Mouse (Mus musculus) thymus, adult 18-20 months (tissue): Measurements from ENCODE around the gene Hist2h2ac.
"Not testable (repeated sequence)": the region's sequence is repeated elsewhere in the genome, so short reads cannot be mapped to it uniquely, and the experiment has no call there.

Experiments used
- DNase-seq, 2 experiments: peaks; one replicate each; pipeline ENCODE4 v3.0.0; 2022; ENCODE audit warnings: mixed read lengths in 2 of 2

Hist2h2ac gene

GRCm38 (mm10) chr3:96248141-96249033 is 27.7 kb upstream of the Hist2h2ac start:
- no peak for DNase-seq

- no peak for DNase-seq
Observed at GRCm38 (mm10) chr3:96247356-96248140, 26.9 kb upstream of the Hist2h2ac start.

GRCm38 (mm10) chr3:96246427-96246856 is 25.8 kb upstream of the Hist2h2ac start, which contains the start of gene Hist2h3c1:
TSS of gene Hist2h3c1 (plus strand) at chr3:96246685.
- DNase-seq, result not testable (repeated sequence)

- DNase-seq, result not testable (repeated sequence)
Observed at GRCm38 (mm10) chr3:96246018-96246417, 25.3 kb upstream of the Hist2h2ac start.

- DNase-seq, result peak; percentile 79 to 86
Observed at GRCm38 (mm10) chr3:96245003-96245886, 24.6 kb upstream of the Hist2h2ac start, which contains the start of gene Hist2h2aa1. TSS of gene Hist2h2aa1 (plus strand) at chr3:96245497.

- no peak for DNase-seq
Observed at GRCm38 (mm10) chr3:96243921-96244572, 23.4 kb upstream of the Hist2h2ac start.

- DNase-seq, result no peak
Observed at GRCm38 (mm10) chr3:96240799-96241197, 20.1 kb upstream of the Hist2h2ac start.

- DNase-seq, result peak; percentile 88 to 94
Observed at GRCm38 (mm10) chr3:96239949-96240798, 19.5 kb upstream of the Hist2h2ac start, which contains the start of gene Hist2h2aa2. TSS of gene Hist2h2aa2 (minus strand) at chr3:96240276.

GRCm38 (mm10) chr3:96238954-96239793 is 18.5 kb upstream of the Hist2h2ac start, which contains the start of gene Hist2h3c2:
TSS of gene Hist2h3c2 (minus strand) at chr3:96239127.
- peak; percentile 43 to 44 for DNase-seq

GRCm38 (mm10) chr3:96237904-96238511 is 17.3 kb upstream of the Hist2h2ac start:
- DNase-seq, result no peak

GRCm38 (mm10) chr3:96237335-96237903 is 16.7 kb upstream of the Hist2h2ac start:
- no peak for DNase-seq

- DNase-seq, result no peak
Observed at GRCm38 (mm10) chr3:96236834-96237334, 16.2 kb upstream of the Hist2h2ac start.

- no peak for DNase-seq
Observed at GRCm38 (mm10) chr3:96235836-96236235, 15.2 kb upstream of the Hist2h2ac start.

GRCm38 (mm10) chr3:96234914-96235313 is 14.2 kb upstream of the Hist2h2ac start:
- no peak for DNase-seq

- no peak for DNase-seq
Observed at GRCm38 (mm10) chr3:96231758-96232120, 11.1 kb upstream of the Hist2h2ac start.

- no peak for DNase-seq
Observed at GRCm38 (mm10) chr3:96230910-96231757, 10.5 kb upstream of the Hist2h2ac start.

GRCm38 (mm10) chr3:96230404-96230803 is 9.7 kb upstream of the Hist2h2ac start:
- no peak for DNase-seq

GRCm38 (mm10) chr3:96228828-96229227 is 8.1 kb upstream of the Hist2h2ac start:
- DNase-seq, result no peak
